Mouse (Mus musculus) stomach, postnatal 0 days (tissue): ENCODE measurements at regions not wholly inside any gene's neighbourhood (a gene's known extent, or its start where the extent isn't known, plus 50 kb on each side); places are given as distances from the start of the nearest gene placed in this dataset.

Source experiments
- ATAC-seq: fragments of 200-750 bp; cut with Nextera tagmentation; 2 replicates; pipeline ENCODE4 v1.8.0; 2017; ENCODE audit not compliant: low FRiP score, low TSS enrichment
- DNase-seq: peaks from one replicate; pipeline ENCODE4 v3.0.0-alpha.2; 2016; ENCODE audit warnings: low spot score
- H3K27ac ChIP-seq: fragments of 300-500 bp; sonication (generic); replicated peaks from 2 replicates; pipeline ENCODE4 v1.5.1; 2014; ENCODE audit warnings: mild to moderate bottlenecking, control low read depth
- H3K27me3 ChIP-seq: fragments of 300-500 bp; sonication (generic); 2 replicates; pipeline ENCODE4 v1.6.1; 2014; ENCODE audit warnings: low read length; ENCODE audit not compliant: control insufficient read depth, insufficient read depth
- H3K36me3 ChIP-seq: fragments of 300-500 bp; sonication (generic); 2 replicates; pipeline ENCODE4 v1.6.1; 2014; ENCODE audit warnings: low read length, mixed read lengths; ENCODE audit not compliant: control insufficient read depth, insufficient read depth
- H3K4me1 ChIP-seq: fragments of 300-500 bp; sonication (generic); replicated peaks from 2 replicates; pipeline ENCODE4 v1.6.1; 2014; ENCODE audit warnings: antibody characterized with exemption; ENCODE audit not compliant: control insufficient read depth, insufficient read depth
- H3K4me2 ChIP-seq: fragments of 300-500 bp; sonication (generic); replicated peaks from 2 replicates; pipeline ENCODE4 v1.6.1; 2014; ENCODE audit warnings: low read depth, mild to moderate bottlenecking, control low read depth, moderate library complexity
- H3K4me3 ChIP-seq: fragments of 300-500 bp; sonication (generic); 2 replicates; pipeline ENCODE4 v1.5.1; 2014; ENCODE audit warnings: low read depth, low read length, control low read depth
- H3K9ac ChIP-seq: fragments of 300-500 bp; sonication (generic); 2 replicates; pipeline ENCODE4 v1.6.1; 2014; ENCODE audit warnings: mild to moderate bottlenecking, low read length, control low read depth, mixed read lengths
- H3K9me3 ChIP-seq: fragments of 300-500 bp; sonication (generic); 2 replicates; pipeline ENCODE4 v1.6.1; 2016; ENCODE audit warnings: low read length; ENCODE audit not compliant: control insufficient read depth
- CTCF ChIP-seq: IDR thresholded peaks from 2 replicates; pipeline ENCODE4 v1.5.1; 2016; ENCODE audit warnings: antibody characterized with exemption, low read depth, mild to moderate bottlenecking, moderate library complexity
- EP300 ChIP-seq: optimal IDR thresholded peaks from 2 replicates; pipeline ENCODE3; 2016; ENCODE audit warnings: antibody characterized with exemption
- WGBS: fragments of 180-500 bp; shearing (Covaris S2); extraction: QIAGEN DNeasy Blood & Tissue Kit; methylation state at CpG from one replicate; pipeline ENCODE4 v1.1.7; 2014; 5-methylcytosine and 5-hydroxymethylcytosine counted together

DNA sequence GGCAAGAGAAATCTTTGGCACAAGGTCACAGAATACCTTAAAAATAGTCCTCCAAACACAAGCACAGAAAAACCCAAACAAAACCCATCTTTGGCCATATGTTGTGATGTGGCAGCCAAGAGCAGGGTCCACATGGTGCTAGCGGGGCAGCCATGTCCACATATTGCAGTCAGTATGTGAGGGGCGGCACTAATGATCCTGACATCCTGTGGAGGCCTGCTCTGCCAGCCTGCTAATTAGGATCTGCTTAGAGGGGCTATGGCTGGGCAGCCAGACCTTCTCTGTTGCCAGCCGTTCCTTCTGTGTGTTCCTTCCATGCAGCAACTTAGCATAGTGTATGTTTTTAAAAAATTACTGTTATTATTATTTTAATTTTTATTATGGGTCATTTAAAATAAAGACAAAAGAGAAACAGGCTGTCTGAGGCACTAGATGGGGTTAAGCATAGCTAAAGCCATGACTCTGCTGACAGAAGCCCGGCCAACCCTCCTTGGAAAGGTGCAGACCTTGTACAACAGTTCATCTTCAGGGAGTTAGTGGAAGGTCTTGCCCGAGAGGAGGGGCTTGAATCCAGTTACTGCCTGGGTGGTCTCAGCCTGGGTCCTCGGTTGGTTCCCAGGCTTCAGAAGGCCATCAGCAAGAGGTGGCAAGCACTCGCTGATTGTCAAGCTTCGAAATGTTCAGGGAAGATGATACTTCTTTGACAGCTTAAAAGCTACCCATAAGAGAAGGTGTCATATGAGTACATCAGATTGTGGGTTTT is 487.1 kb downstream of the Dhx35 start:
- ATAC-seq = no peak
- Histone ChIP-seq H3K27me3 (no peaks in the 10 kb centered on the region), H3K27ac (no peak overlapping the region), H3K9me3 (no peaks in the 10 kb centered on the region), H3K36me3 (no peaks in the 10 kb centered on the region), H3K4me1 (no peaks in the 10 kb centered on the region), H3K4me2 (no peak overlapping the region), H3K9ac (no peak overlapping the region), H3K4me3 (no peak overlapping the region)
- DNase-seq = no peak
- WGBS = 79% methylated on average over 8 of the region's 8 CpGs
- TF ChIP-seq CTCF (no peak), EP300 (no peak)

DNA sequence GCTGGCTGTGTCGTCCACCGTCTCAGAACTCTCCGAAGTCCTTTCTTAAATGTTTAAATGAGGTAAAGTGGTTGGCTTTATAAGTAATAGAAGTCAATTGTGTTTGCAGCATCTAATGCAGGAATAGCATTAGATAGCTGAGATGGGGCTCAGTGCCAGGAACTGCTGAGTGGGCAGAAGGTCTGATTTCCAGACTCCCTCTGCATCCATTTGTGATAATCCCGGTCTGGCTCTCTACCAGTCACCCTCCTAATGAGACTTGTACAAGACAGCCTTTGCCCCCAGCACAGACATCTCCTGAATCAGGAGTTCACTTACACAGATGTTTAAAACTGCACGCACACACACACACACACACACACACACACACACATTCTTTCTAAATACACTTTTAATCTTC is 489.5 kb downstream of the Dhx35 start:
- no peak for DNase-seq
- 58% methylated on average over 5 of the region's 5 CpGs for WGBS

DNA sequence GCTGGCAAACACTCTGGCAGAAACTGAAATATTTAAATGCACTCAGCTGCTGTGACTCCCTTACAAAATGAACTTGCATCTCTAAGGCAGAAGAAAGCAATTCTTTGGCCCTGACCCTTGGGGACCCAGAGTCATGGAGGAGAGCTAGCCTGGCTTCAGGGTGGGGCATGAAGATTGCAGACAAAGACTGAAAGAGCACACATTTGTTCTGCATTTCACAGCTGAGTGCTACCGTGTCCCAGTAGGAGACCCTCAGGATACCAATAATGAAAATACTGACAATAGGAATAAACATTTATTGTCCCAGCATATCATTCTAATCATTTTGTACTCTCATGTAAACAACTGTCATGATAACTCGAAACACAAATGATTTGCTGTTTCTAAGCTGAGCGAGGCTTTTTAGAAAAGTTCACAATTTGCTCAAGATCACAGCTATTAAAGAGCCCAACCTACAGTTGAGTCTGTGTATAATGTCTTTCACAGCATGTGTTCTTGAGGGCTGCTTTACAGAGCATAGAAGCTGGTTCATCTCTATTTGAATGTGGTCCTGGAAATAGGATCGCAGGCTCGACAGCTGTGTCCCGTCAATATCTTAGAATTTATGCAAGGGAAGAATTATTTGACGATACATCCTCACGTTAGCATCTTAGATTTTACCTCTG is 490.1 kb downstream of the Dhx35 start:
- Histone ChIP-seq H3K9me3 (no peaks in the 10 kb centered on the region), H3K27ac (no peak overlapping the region), H3K4me1 (no peaks in the 10 kb centered on the region), H3K36me3 (no peaks in the 10 kb centered on the region), H3K4me2 (no peak overlapping the region), H3K9ac (no peak overlapping the region), H3K27me3 (no peaks in the 10 kb centered on the region), H3K4me3 (no peak overlapping the region)
- ATAC-seq = no peak
- TF ChIP-seq EP300 (no peak), CTCF (no peak)
- DNase-seq = no peak
- 47% methylated on average over 8 of the region's 8 CpGs for WGBS

More for the DNA sequence above, 489.5 kb downstream of the Dhx35 start:
- Histone ChIP-seq H3K4me2 (no peak overlapping the region), H3K4me1 (no peaks in the 10 kb centered on the region), H3K36me3 (no peaks in the 10 kb centered on the region), H3K9ac (no peak overlapping the region), H3K27ac (no peak overlapping the region), H3K27me3 (no peaks in the 10 kb centered on the region), H3K4me3 (no peak overlapping the region), H3K9me3 (no peaks in the 10 kb centered on the region)
- TF ChIP-seq CTCF (no peak), EP300 (no peak)
- no peak for ATAC-seq

DNA sequence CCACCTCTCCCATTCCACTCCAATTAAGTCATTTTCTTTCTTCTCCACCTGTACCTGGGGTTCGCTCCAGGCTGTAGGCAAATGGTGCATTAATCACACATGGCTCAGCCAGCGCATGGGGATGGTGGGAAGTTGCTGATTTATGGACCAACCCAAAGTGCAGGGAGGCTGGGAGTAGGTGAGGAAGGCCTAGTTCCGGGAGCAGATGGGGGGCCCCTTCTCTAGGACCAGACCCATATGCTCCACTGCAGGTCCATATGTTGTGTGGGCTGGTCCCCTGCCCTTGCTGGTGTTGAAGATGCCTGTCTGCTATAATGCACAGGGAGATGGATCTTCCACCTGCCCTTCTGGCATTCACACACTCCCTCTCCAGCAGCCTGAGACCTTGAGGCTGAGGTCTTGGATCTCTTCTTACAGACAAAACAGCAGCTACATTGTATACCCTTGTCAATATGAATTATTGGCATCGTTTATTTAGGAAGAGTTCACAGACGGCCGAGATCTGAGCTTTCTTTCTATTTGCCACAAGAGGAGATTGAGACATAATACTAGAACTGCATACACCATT is 493.5 kb downstream of the Dhx35 start:
- no peak for TF ChIP-seq CTCF
- TF ChIP-seq EP300 = no peak
- WGBS = 66% methylated on average over 6 of the region's 6 CpGs

DNA sequence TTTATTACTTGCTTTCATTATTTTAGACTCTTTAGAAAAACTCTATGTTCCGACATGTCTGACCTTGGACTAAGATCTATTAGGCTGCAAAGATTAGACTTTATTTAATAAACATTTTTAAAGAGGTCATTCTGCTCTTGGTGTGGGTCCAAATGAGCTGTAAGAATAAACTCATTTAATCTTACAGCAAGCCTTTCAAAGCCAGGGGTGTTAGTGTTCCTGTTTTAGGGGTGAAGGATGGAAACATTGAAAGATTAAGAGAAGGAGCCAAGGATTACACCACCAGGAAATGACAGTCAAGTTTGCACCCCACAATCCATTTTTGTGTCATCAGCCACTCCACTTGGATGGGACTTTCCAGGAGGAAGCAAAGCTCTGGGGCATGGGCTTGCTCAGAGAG is 495.5 kb downstream of the Dhx35 start:
- no peak for TF ChIP-seq EP300
- Histone ChIP-seq H3K4me3 (no peak overlapping the region), H3K4me2 (no peak overlapping the region), H3K9me3 (no peaks in the 10 kb centered on the region), H3K36me3 (no peaks in the 10 kb centered on the region), H3K27me3 (no peaks in the 10 kb centered on the region), H3K9ac (no peak overlapping the region), H3K27ac (no peak overlapping the region), H3K4me1 (no peaks in the 10 kb centered on the region)
- ATAC-seq (no peak), DNase-seq (no peak)
- WGBS = 47% methylated on average over 1 of the region's 1 CpGs

More for the DNA sequence above, 493.5 kb downstream of the Dhx35 start:
- H3K36me3 ChIP-seq = no peaks in the 10 kb centered on the region
- no peaks in the 10 kb centered on the region for H3K27me3 ChIP-seq
- H3K4me1 ChIP-seq = no peaks in the 10 kb centered on the region
- no peak overlapping the region for H3K4me2 ChIP-seq
- DNase-seq = no peak
- no peak overlapping the region for H3K9ac ChIP-seq
- ATAC-seq = no peak
- H3K9me3 ChIP-seq = no peaks in the 10 kb centered on the region
- H3K4me3 ChIP-seq = no peak overlapping the region
- H3K27ac ChIP-seq = no peak overlapping the region

DNA sequence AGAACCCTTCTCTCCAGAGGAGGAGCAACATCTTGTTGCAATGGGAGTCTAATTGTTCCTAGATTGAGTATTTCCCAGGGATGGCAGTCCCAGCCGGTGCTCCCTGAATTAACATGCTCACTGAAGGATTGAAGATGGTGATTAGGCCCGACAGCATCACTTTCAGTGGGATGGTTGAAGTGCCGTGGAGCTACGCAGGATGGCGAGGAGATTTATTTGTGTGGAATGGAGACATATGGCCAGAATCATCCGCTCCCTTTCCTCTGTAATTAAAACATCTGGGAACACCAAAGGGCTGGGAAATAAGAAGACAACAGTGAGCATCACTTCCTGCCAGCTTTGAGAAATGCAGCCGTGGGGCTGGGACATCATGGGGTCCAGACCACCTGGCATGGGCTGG is 512.4 kb downstream of the Dhx35 start:
- Histone ChIP-seq H3K4me1 (no peaks in the 10 kb centered on the region), H3K4me3 (no peak overlapping the region), H3K9me3 (no peaks in the 10 kb centered on the region), H3K27me3 (no peaks in the 10 kb centered on the region), H3K36me3 (no peaks in the 10 kb centered on the region), H3K4me2 (no peak overlapping the region), H3K27ac (no peak overlapping the region), H3K9ac (no peak overlapping the region)
- no peak for DNase-seq
- TF ChIP-seq EP300 (no peak), CTCF (no peak)
- 62% methylated on average over 7 of the region's 7 CpGs for WGBS
- no peak for ATAC-seq
